Mouse (Mus musculus) left cerebral cortex, postnatal 25 days (tissue): ENCODE results near the gene Trio. TPM values are rescaled to one million over a fixed set of nuclear protein-coding genes. Genes with fewer than 3 reads are reported as not detected.

Experiments
- DNase-seq, 2 experiments: peaks; one replicate each; pipeline ENCODE4 v3.0.0; 2022; ENCODE audit warnings: low spot score in 2 of 2, mixed read lengths in 1 of 2
- intact Hi-C: fragments of 180-260 bp; cut with DNase I; formaldehyde crosslinking; loops from one replicate; pipeline ENCODE4 v1.15.1; 2025
- total RNA-seq, 2 experiments: library from RNA; stranded (reverse); gene quantifications; 2 replicates each; pipeline ENCODE4 v1.2.3; 2021

Trio gene
- total RNA-seq, 2 experiments from 2014 or later, result 219 to 226 TPM

DNA sequence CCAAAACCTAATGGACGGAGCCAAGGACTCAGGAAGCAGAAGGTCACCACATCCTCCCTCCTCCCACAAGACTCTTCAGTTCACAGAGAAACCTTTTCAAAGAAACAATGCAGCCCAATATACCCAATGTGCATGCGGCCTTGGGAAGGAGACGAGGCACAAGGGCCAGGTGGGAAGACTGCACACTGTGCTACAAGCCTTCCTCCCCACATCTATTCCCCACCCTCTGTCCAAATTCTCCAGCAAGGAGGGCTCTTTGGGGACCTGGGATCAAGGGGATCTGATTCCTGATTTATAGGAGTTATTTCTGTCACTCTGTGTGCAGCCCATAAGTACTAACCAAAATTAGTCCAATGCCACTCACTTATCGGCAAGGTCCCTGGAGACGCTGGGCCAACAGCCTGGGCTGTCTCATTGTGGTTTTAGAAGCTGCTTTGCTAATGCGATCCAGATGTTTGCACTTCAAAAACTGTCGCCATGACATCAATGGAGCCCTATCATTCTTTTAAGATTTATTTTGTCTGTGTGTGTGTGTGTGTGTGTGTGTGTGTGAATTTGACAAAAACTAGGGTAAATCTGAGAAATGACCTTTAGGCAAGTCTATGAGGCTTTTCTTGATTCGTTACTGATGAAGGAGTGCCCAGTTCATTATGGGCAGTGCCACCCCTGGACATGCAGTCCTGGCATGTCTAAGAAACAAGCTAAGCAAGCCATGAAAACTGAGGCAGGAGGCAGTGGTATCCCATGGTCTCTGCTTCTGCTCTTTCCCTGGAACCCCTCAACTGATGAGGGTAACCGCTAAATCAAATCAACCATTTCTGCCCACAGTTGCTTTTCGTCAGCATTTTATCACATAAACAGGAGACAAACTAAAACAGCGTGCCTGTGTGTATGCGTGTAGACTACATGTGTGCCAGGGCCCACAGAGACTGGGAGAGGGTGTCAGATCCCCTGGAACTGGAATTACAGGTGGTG, 89.6 kb downstream of the Trio start:
- intact Hi-C loops, result loop anchor here (5.0 kb wide), 1 partner anchor 86 kb away; no protein-coding TSS in a partner anchor
- no peak for DNase-seq

DNA sequence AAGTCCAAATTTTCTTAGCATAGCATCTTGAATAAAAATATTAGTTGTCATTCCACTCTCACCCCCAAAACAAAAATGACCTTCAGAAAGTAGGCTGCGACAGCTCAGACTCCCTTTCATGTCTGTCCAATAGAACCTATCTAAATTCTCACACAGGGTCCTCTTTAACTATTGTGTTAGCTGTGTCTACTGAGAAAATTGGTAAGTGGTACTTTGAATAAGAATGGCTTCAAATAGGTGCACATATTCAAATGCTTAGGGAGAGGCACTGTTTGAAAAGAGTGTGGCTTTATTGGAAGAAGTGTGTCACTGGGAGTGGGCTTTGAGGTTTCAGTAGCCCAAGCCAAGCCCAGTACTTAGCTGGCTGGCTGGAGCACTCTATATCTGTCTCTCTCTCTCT, 92.4 kb downstream of the Trio start:
- DNase-seq, result no peak
- intact Hi-C loops, result no loop called here

DNA sequence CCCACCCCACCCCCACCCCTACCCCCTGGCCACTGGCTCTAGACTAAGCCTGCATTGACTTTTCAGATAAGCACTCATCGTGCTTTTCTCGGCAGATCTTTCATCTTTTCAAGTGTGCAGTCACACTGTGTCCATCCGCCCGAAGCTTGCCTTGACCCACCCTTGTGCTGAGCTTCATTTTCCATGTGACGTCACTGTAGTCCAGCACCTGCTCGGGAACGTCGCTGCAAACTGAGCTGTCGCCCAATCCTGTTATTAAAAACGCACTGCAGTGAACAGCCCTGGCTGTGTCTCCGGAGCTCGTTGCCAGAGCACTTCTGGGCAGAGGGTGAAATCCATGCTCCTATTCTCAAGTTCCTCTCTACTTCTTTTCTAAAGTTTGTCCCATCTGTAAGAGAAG, 93.8 kb downstream of the Trio start:
- no peak for DNase-seq
- intact Hi-C loops, result no loop called here

GRCm38 (mm10) chr15:27931459-27931858, 94.2 kb downstream of the Trio start:
- intact Hi-C loops, result no loop called here
- no peak for DNase-seq

- intact Hi-C loops, result no loop called here
- DNase-seq, result no peak
These were observed 98.0 kb downstream of the Trio start for GRCm38 (mm10) chr15:27927614-27928013.

DNA sequence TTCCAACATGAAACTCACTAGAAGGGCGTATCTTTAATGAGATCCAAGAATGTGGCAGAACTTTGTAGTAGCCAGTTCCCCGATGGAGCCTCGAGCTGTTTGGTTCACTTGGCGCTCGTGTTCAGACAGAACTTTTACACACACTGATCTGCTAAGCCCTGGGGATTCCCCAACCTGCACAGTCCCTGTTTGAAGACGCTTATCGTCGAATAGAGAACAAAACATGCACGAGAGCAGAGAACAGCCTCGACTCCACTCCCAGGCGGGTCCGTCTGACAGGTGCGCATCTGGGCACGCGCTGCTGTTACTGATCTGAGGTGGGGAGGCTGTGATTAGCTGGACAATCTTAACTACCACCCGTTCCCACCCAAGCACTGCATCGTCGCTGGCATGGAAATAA, 98.7 kb downstream of the Trio start:
- DNase-seq, result no peak
- intact Hi-C loops, result no loop called here

DNA sequence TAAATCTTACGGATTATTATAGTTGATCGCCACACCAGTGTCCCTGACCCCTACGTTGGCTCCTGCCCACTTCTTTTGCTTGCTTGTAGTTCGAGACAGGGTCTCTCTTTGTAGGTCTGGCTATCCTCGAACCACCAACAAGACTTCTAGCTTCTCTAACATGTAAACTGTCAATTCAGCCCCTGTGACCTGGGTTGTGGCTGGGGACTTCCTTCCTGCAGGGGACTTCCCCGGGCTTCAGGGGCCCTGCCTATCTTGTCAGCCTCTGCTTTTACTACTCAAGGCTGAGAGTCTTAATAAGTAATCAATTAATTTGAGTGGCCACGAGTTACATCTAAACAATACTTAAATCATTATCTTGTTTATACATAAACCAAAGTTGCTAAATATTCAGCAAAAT, 99.2 kb downstream of the Trio start:
- no peak for DNase-seq
- intact Hi-C loops, result no loop called here

GRCm38 (mm10) chr15:27925865-27926264, 99.8 kb downstream of the Trio start:
- intact Hi-C loops, result no loop called here

DNA sequence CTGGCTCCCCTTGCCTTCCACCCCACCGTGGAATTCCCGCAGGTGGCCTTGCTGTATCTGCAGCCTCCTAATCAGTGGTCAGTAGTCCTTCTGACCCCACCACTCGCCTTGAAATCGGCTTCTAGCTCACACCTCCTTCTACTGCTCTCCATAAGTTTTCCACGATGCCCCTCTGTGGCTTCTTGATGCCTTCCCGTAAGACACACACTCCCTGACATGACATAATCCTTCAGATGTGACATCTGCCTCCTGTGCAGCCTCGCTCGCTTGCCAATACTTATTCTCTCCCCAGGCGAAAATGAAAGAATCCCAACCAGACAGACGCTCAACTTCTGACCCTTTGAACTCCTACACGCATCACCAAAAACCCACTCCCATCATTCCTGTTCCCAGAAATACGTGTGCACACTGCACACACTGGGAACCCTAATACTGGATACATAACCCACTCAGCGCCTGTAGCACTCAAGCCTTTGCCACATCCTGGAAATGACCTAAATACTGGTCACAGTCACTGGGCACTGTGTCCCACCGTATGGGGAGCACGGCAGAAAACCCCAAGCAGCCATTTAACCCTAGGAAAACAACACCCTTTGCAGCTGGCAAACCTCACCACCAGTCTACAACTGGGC, 100.5 kb downstream of the Trio start:
- no peak for DNase-seq
- intact Hi-C loops, result no loop called here

More at GRCm38 (mm10) chr15:27925865-27926264, 99.8 kb downstream of the Trio start:
- DNase-seq, result no peak

DNA sequence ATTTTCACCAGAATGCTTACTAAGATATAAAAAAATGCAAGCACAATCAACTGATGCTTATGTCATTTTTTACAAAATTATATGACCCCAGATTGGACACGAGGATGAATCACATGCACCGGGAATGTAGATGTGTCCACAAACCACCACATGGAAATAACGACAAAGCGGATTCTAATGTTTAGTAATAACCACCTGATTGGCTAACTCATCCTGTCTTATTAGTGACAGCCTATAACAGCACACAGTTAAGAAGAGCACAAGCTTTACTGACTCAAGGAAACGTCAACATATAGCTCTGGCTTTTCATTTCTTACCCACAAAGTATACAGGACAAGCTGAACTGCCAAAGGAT, 101.7 kb downstream of the Trio start:
- DNase-seq, result no peak
- intact Hi-C loops, result loop anchor here (1.0 kb wide), 1 partner anchor 23 kb away; no protein-coding TSS in a partner anchor

DNA sequence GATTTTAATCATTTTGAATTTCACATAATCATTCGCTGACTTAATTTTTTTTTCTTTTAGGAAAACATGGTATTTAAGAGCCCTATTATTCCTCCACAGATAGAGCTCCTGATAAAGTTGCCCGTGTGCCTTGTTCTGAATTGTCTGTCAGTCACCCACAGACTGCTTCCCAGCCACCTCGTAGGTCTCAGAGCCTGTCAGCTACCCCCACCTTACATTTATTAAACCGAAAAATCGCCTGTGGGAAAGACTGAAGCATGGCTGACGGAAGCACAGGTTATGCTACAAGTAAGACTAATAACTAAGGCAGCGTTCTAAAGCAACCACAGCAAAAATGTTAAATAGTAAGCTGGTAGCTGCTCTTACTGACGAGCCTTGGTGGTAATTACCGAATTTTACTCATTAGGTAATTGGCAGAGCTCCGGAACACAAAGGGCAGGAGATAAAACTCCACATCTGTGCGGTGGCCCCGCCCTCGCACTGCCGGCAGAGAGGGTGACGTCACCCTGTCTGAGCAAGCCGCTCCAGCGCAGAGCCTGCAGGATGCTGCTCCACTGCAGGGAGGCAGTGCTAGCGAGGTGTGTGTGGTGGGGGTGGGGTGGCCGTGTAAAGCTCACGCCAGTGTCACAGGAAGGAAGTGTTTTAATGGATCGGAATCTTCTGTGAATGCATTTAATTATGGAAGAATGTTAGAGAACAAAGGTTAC, 102.2 kb downstream of the Trio start:
- DNase-seq, result peak; percentile 80 to 85
- intact Hi-C loops, result loop anchor here (1.0 kb wide), 1 partner anchor 24 kb away; no protein-coding TSS in a partner anchor

- DNase-seq, result no peak
- intact Hi-C loops, result loop anchor here (1.0 to 2.0 kb wide), 2 partner anchors 104 to 261 kb away; partner anchors contain the start of gene Trio
These were observed 104.9 kb downstream of the Trio start for GRCm38 (mm10) chr15:27920751-27921150.

DNA sequence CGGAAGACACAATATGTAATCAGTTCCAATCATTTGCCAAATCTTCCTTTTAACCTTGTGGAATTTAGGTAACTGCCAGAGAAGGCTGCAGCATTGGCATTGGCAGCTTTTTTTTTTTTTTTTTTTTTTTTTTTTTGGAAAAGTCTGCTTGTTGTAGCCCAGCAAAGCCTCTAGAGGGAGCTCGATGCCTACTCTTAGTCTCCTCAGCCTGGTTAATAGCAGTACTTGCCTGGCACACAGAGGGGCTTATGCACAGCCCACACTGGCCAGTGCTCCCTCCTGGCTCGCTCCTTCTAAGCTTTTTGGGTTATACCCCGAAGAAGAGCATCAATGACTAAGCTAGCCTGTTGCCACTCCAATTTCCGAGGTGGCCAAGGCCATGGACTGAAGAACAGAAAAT, 106.1 kb downstream of the Trio start:
- intact Hi-C loops, result loop anchor here (5.0 kb wide), 2 partner anchors 188 to 238 kb away; no protein-coding TSS in a partner anchor
- peak in 1 of 2 experiments; percentile 68 for DNase-seq

DNA sequence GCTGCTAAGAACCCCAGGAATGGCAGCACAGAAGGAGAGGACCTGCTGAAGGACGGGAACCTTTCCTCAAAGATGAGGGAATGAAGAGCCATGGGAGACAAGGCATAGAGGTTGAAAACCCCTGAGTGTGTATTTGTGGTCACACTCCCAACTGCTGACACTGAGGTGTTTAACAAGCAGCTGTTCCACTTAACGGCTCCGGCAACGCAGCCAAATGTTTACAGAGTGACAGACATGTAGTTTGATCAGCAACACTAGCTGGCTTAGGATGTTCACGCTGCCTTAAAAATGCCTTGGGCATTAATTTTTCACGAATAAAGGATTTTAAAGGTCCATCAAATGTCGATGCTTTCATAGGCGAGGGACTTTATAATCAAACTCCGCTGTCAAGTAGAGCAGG, 106.8 kb downstream of the Trio start:
- intact Hi-C loops, result loop anchor here (5.0 kb wide), 2 partner anchors 189 to 239 kb away; no protein-coding TSS in a partner anchor
- DNase-seq, result no peak

DNA sequence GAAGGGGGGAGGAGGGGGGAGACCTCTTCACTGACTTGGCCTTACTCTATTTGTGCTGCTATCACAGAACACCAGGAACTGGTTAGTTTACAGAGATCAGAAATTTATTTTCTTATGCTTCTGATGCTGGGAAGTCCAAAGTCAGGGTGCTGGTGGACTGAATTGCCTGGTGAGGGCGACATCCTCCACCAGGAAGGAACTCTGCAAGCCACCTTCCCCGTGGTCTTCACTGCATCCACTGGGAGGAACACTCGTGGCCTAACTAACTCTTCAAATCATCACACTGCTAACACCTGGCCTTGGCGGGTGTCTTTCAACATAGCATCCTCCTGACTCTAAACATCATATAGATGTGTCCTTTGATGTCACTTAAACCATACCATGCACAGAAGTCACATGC, 109.4 kb downstream of the Trio start:
- intact Hi-C loops, result loop anchor here (5.0 kb wide), 2 partner anchors 191 to 241 kb away; no protein-coding TSS in a partner anchor
- no peak for DNase-seq

GRCm38 (mm10) chr15:27913013-27913412, 112.6 kb downstream of the Trio start:
- no peak for DNase-seq
- intact Hi-C loops, result no loop called here

DNA sequence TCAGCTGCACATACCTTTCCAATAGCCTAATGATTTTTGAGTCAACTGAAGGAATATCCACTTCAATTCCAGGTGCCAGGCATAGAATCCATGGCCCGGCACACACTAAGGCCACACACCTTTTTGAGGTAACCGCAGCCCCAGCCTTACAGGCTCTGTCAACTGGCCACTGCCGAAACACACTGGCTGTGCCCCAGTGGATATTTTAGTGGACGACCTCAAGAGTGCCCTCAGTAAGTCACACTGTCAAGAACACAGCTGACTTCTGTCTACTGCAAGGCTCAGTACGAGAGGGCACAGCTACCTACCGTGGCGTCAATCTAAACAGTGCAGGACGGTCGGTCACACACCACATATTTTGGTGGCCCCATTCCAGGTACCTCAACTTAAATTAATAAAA, 114.5 kb downstream of the Trio start:
- intact Hi-C loops, result no loop called here
- no peak for DNase-seq

- DNase-seq, result no peak
- intact Hi-C loops, result no loop called here
These were observed 115.5 kb downstream of the Trio start for GRCm38 (mm10) chr15:27910179-27910578.

- DNase-seq, result no peak
- intact Hi-C loops, result no loop called here
These were observed 118.0 kb downstream of the Trio start for GRCm38 (mm10) chr15:27907649-27908048.

GRCm38 (mm10) chr15:27906409-27906808, 119.2 kb downstream of the Trio start:
- no peak for DNase-seq

More at GRCm38 (mm10) chr15:27906409-27906808, 119.2 kb downstream of the Trio start:
- intact Hi-C loops, result no loop called here
